Mouse (Mus musculus) kidney, embryonic 15.5 days (tissue): ENCODE measurements at regions not wholly inside any gene's neighbourhood (a gene's known extent, or its start where the extent isn't known, plus 50 kb on each side); places are given as distances from the start of the nearest gene placed in this dataset.

Experiments
- ATAC-seq: fragments of 200-750 bp; cut with Nextera tagmentation; replicated peaks from 2 replicates; pipeline ENCODE4 v1.8.0; 2017; ENCODE audit warnings: moderate TSS enrichment; ENCODE audit not compliant: low FRiP score
- H3K27ac ChIP-seq: fragments of 300-500 bp; sonication (generic); 2 replicates; pipeline ENCODE4 v1.5.1; 2015; ENCODE audit warnings: mild to moderate bottlenecking, inconsistent platforms
- H3K27me3 ChIP-seq: fragments of 300-500 bp; sonication (generic); 2 replicates; pipeline ENCODE4 v1.6.1; 2015; ENCODE audit warnings: inconsistent platforms
- H3K36me3 ChIP-seq: fragments of 300-500 bp; sonication (generic); 2 replicates; pipeline ENCODE4 v1.6.1; 2015; ENCODE audit warnings: inconsistent platforms
- H3K4me1 ChIP-seq: fragments of 300-500 bp; sonication (generic); 2 replicates; pipeline ENCODE4 v1.6.1; 2015; ENCODE audit warnings: inconsistent platforms
- H3K4me2 ChIP-seq: fragments of 300-500 bp; sonication (generic); 2 replicates; pipeline ENCODE4 v1.6.1; 2015; ENCODE audit warnings: moderate library complexity, mild to moderate bottlenecking, inconsistent platforms
- H3K4me3 ChIP-seq: fragments of 300-500 bp; sonication (generic); replicated peaks from 2 replicates; pipeline ENCODE4 v1.5.1; 2015; ENCODE audit warnings: mild to moderate bottlenecking, inconsistent platforms
- H3K9ac ChIP-seq: fragments of 300-500 bp; sonication (generic); 2 replicates; pipeline ENCODE4 v1.6.1; 2015; ENCODE audit warnings: mild to moderate bottlenecking, inconsistent platforms
- H3K9me3 ChIP-seq: fragments of 300-500 bp; sonication (generic); replicated peaks from 2 replicates; pipeline ENCODE4 v1.6.1; 2016; ENCODE audit warnings: inconsistent platforms
- WGBS: fragments of 180-500 bp; shearing (Covaris S2); methylation state at CpG from one replicate; pipeline ENCODE4 v1.1.7; 2015; ENCODE audit warnings: mixed read lengths; 5-methylcytosine and 5-hydroxymethylcytosine counted together

GRCm38 (mm10) chr4:64897935-64898334 lies 226.0 kb upstream of the Pappa start:
- ATAC-seq = no peak
- Histone ChIP-seq H3K4me1 (no peaks in the 10 kb centered on the region), H3K27ac (no peak overlapping the region), H3K9ac (no peak overlapping the region), H3K4me3 (no peak overlapping the region), H3K27me3 (no peaks in the 10 kb centered on the region), H3K4me2 (no peak overlapping the region), H3K36me3 (no peaks in the 10 kb centered on the region), H3K9me3 (no peaks in the 10 kb centered on the region)
- WGBS = 88% methylated on average over 3 of the region's 3 CpGs

DNA sequence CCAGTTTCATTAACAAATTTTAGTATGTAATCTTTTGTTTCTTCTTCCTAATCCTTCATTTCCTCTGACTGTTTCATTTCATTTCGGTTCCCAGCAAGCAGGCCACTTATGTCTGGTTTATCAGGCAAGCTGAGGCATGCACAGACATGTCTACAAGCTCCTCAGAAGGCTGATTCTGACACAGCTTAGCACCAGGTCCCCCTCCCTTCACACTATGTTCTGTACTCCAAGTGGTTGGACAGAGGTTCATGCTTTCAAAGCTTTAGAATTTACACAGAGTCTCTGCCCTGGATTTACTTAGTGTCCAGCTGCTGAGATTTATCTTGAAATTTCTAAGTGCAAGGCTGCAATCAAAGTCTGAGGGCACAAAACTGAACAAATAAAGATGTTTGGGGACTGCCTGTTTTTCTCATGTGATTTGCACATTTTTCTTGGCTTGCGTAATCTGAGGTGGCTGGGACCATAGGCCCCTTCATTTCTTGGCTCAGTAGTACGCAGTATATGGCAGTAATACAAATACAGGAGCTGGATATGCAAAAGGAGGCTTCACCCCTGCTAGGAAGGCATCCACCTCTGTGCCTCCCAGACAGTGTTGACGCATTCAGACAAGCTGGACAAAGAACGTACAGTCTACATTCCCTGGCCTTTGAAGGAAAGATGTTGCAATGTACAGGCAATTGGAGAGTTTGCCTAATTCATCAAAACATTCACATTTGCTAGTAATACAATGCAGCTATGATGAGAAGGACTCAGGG lies 222.7 kb upstream of the Pappa start:
- H3K36me3 ChIP-seq = no peaks in the 10 kb centered on the region
- no peak overlapping the region for H3K4me2 ChIP-seq
- H3K4me3 ChIP-seq = no peak overlapping the region
- 61% methylated on average over 5 of the region's 5 CpGs for WGBS
- no peaks in the 10 kb centered on the region for H3K9me3 ChIP-seq
- no peak for ATAC-seq
- H3K9ac ChIP-seq = no peak overlapping the region
- no peaks in the 10 kb centered on the region for H3K4me1 ChIP-seq
- H3K27me3 ChIP-seq = no peaks in the 10 kb centered on the region
- H3K27ac ChIP-seq = no peak overlapping the region

GRCm38 (mm10) chr4:64923751-64924150 lies 200.2 kb upstream of the Pappa start:
- ATAC-seq = no peak
- no peaks in the 10 kb centered on the region for H3K4me1 ChIP-seq
- no peaks in the 10 kb centered on the region for H3K27me3 ChIP-seq
- no peak overlapping the region for H3K9ac ChIP-seq
- H3K36me3 ChIP-seq = no peaks in the 10 kb centered on the region
- H3K4me2 ChIP-seq = no peak overlapping the region
- H3K4me3 ChIP-seq = no peak overlapping the region
- no peak overlapping the region for H3K27ac ChIP-seq
- H3K9me3 ChIP-seq = no peaks in the 10 kb centered on the region

GRCm38 (mm10) chr4:64928553-64928952 lies 195.4 kb upstream of the Pappa start:
- no peak overlapping the region for H3K27ac ChIP-seq
- no peaks in the 10 kb centered on the region for H3K4me1 ChIP-seq
- H3K9me3 ChIP-seq = no peaks in the 10 kb centered on the region
- no peaks in the 10 kb centered on the region for H3K27me3 ChIP-seq
- H3K36me3 ChIP-seq = no peaks in the 10 kb centered on the region
- ATAC-seq = no peak
- no peak overlapping the region for H3K4me2 ChIP-seq
- WGBS = 64% methylated on average over 2 of the region's 2 CpGs
- H3K9ac ChIP-seq = no peak overlapping the region
- no peak overlapping the region for H3K4me3 ChIP-seq

DNA sequence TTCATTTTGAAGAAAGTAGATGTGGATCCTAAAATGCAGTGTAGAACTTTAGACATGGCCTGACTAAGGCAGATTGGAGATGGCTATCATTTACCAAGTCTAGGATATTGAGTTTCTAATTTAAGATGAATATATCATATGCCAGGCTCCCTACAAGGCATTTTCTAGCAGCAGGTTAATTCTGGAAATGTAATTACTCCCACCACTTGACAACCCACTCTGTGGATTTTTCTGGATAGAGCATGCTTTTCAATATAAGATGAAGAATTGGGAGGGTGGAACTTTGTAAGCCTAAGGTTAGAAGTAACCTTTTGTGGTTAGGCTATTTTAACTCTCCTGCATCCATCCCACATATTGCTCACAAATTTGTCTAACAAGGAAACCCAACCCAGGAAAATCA lies 178.4 kb upstream of the Pappa start:
- Histone ChIP-seq H3K27ac (no peak overlapping the region), H3K9me3 (no peaks in the 10 kb centered on the region), H3K4me1 (no peaks in the 10 kb centered on the region), H3K27me3 (no peaks in the 10 kb centered on the region), H3K4me2 (no peak overlapping the region), H3K9ac (no peak overlapping the region), H3K36me3 (no peaks in the 10 kb centered on the region), H3K4me3 (no peak overlapping the region)
- no peak for ATAC-seq

- no peaks in the 10 kb centered on the region for H3K27me3 ChIP-seq
- H3K9me3 ChIP-seq = no peaks in the 10 kb centered on the region
- no peak for ATAC-seq
- no peak overlapping the region for H3K4me3 ChIP-seq
- H3K27ac ChIP-seq = no peak overlapping the region
- no peaks in the 10 kb centered on the region for H3K4me1 ChIP-seq
- no peak overlapping the region for H3K9ac ChIP-seq
- no peaks in the 10 kb centered on the region for H3K36me3 ChIP-seq
- no peak overlapping the region for H3K4me2 ChIP-seq
These were observed 171.3 kb upstream of the Pappa start for GRCm38 (mm10) chr4:64952651-64953050.

- peak; percentile 88 for ATAC-seq
- H3K9ac ChIP-seq = no peak overlapping the region
- no peak overlapping the region for H3K4me2 ChIP-seq
- H3K27ac ChIP-seq = no peak overlapping the region
- H3K27me3 ChIP-seq = no peaks in the 10 kb centered on the region
- H3K4me1 ChIP-seq = no peaks in the 10 kb centered on the region
- H3K9me3 ChIP-seq = no peaks in the 10 kb centered on the region
- H3K36me3 ChIP-seq = no peaks in the 10 kb centered on the region
- no peak overlapping the region for H3K4me3 ChIP-seq
- WGBS = 53% methylated on average over 4 of the region's 4 CpGs
These were observed 165.1 kb upstream of the Pappa start for GRCm38 (mm10) chr4:64958843-64959242.

GRCm38 (mm10) chr4:64961796-64962195 lies 162.2 kb upstream of the Pappa start:
- Histone ChIP-seq H3K36me3 (no peaks in the 10 kb centered on the region), H3K9me3 (no peaks in the 10 kb centered on the region), H3K4me1 (no peaks in the 10 kb centered on the region), H3K27ac (no peak overlapping the region), H3K4me2 (no peak overlapping the region), H3K9ac (no peak overlapping the region), H3K4me3 (no peak overlapping the region), H3K27me3 (no peaks in the 10 kb centered on the region)
- no peak for ATAC-seq
- 51% methylated on average over 4 of the region's 4 CpGs for WGBS
